Mouse (Mus musculus) C2C12 (cell line): ENCODE results near the gene Emg1.

Source experiments
- CEBPB ChIP-seq: IDR thresholded peaks from one replicate; pipeline ENCODE4 v1.6.1; 2011; ENCODE audit warnings: low read depth, mild to moderate bottlenecking, control low read depth, moderate library complexity
- CTCF ChIP-seq: IDR thresholded peaks from one replicate; pipeline ENCODE4 v1.5.1; 2011; ENCODE audit not compliant: control insufficient read depth, insufficient read depth, insufficient read length
- MAX ChIP-seq: IDR thresholded peaks from one replicate; pipeline ENCODE4 v1.6.1; 2011; ENCODE audit warnings: mild to moderate bottlenecking, control low read depth
- USF1 ChIP-seq: IDR thresholded peaks from one replicate; pipeline ENCODE4 v1.6.1; 2011; ENCODE audit warnings: low read depth, mild to moderate bottlenecking, control low read depth, moderate library complexity

DNA sequence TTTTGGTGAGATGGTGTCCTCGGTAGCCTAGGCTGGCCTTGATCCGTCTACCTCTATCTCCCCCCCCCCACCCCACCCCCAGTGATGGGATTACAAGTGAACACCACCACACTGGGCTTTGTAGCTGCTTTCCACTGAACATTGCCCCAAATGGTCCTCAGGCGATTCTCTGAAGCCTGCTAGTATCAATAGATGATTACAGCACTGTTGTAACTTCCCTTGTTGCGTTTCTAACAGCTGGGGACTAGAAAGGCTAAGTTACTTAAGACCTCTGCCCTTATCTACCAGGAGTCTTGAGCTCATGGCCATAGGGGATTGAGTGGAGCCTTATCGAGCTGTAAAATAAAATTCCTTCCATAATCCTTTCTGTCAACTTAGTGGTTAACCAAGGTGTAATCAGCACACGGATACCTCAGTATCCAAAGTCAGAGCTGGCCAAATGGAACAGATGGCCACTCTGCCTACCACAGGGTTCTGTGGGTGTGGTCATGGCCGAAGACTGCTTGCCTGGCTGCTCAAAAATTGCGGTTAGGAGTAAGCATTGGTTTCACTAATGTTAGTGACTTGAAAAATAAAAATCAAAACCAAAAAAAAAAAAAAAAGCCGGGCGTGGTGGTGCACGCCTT lies 42.6 kb downstream of the Emg1 start:
- TF ChIP-seq CTCF (no peak), CEBPB (no peak), MAX (no peak), USF1 (no peak)
